Mouse (Mus musculus) hindbrain, postnatal 0 days (tissue): ENCODE data around the gene Nemp1. TPM values are rescaled to one million over a fixed set of nuclear protein-coding genes. Genes with fewer than 3 reads are reported as not detected.
A peak's percentile ranks its signal among the peaks of the same experiment; 100 is the strongest.

Experiments
- ATAC-seq: fragments of 200-750 bp; cut with Nextera tagmentation; 2 replicates; pipeline ENCODE4 v1.8.0; 2017; ENCODE audit warnings: mild to moderate bottlenecking, moderate TSS enrichment, moderate library complexity
- DNase-seq: peaks from one replicate; pipeline ENCODE4 v3.0.0-alpha.2; 2015; ENCODE audit warnings: low spot score
- H3K27ac ChIP-seq: fragments of 300-500 bp; sonication (generic); 2 replicates; pipeline ENCODE4 v1.5.1; 2014; ENCODE audit warnings: mild to moderate bottlenecking
- H3K27me3 ChIP-seq: fragments of 300-500 bp; sonication (generic); 2 replicates; pipeline ENCODE4 v1.6.1; 2014; ENCODE audit warnings: low read length, mixed read lengths; ENCODE audit not compliant: insufficient read depth
- H3K36me3 ChIP-seq: fragments of 300-500 bp; sonication (generic); 2 replicates; pipeline ENCODE4 v1.6.1; 2014; ENCODE audit warnings: low read length, mixed read lengths; ENCODE audit not compliant: insufficient read depth
- H3K4me1 ChIP-seq: fragments of 300-500 bp; sonication (generic); 2 replicates; pipeline ENCODE4 v1.6.1; 2014; ENCODE audit warnings: antibody characterized with exemption, low read length, mixed read lengths; ENCODE audit not compliant: insufficient read depth
- H3K4me2 ChIP-seq: fragments of 300-500 bp; sonication (generic); 2 replicates; pipeline ENCODE4 v1.6.1; 2014; ENCODE audit warnings: low read depth, mild to moderate bottlenecking, low read length, moderate library complexity, mixed read lengths
- H3K4me3 ChIP-seq: fragments of 300-500 bp; sonication (generic); 2 replicates; pipeline ENCODE4 v1.5.1; 2014; ENCODE audit warnings: low read length
- H3K9ac ChIP-seq: fragments of 300-500 bp; sonication (generic); replicated peaks from 2 replicates; pipeline ENCODE4 v1.6.1; 2014; ENCODE audit warnings: mild to moderate bottlenecking, low read length, moderate library complexity, mixed read lengths
- H3K9me3 ChIP-seq: fragments of 300-500 bp; sonication (generic); 2 replicates; pipeline ENCODE4 v1.6.1; 2016; ENCODE audit warnings: low read length, mixed read lengths
- CTCF ChIP-seq: IDR thresholded peaks from 2 replicates; pipeline ENCODE4 v1.5.1; 2016; ENCODE audit warnings: antibody characterized with exemption, control low read depth, low read depth
- WGBS: fragments of 180-500 bp; shearing (Covaris S2); extraction: QIAGEN DNeasy Blood & Tissue Kit; methylation state at CpG from one replicate; pipeline ENCODE4 v1.1.7; 2014; 5-methylcytosine and 5-hydroxymethylcytosine counted together
- polyA plus RNA-seq: library from polyadenylated mRNA; unstranded; fragments of >200 nt; fragmentation: Nextera tagmentation; extraction: Ambion mirVana; gene quantifications from 2 replicates; pipeline ENCODE4 v1.2.1, GENCODE M21; 2015
- total RNA-seq: library from RNA; depleted of rRNA; stranded (reverse); fragments of >200 nt; gene quantifications from 2 replicates; pipeline ENCODE4 v1.2.3, GENCODE M21; 2014

Nemp1 gene
- total and polyA plus RNA-seq, 2 experiments from 2014 or later: 2.2 to 4.1 TPM

GRCm38 (mm10) chr10:127632668-127633271 lies 33.9 kb upstream of the Nemp1 start:
- ATAC-seq (no peak), DNase-seq (no peak)
- Histone ChIP-seq H3K27ac (no peak overlapping the region), H3K36me3 (no peaks in the 10 kb centered on the region), H3K4me3 (no peak overlapping the region), H3K9me3 (no peaks in the 10 kb centered on the region), H3K4me2 (no peak overlapping the region), H3K4me1 (no peaks in the 10 kb centered on the region), H3K9ac (no peak overlapping the region), H3K27me3 (no peaks in the 10 kb centered on the region)
- TF ChIP-seq CTCF: no peak
- WGBS: 79% methylated on average over 7 of the region's 7 CpGs

GRCm38 (mm10) chr10:127640421-127640820 lies 26.3 kb upstream of the Nemp1 start:
- Histone ChIP-seq H3K27me3 (peaks cover 25% of the 10 kb centered on the region; the same call in 1 of the 2 replicates), H3K27ac (no peak overlapping the region), H3K4me3 (no peak overlapping the region), H3K9me3 (no peaks in the 10 kb centered on the region), H3K9ac (no peak overlapping the region), H3K4me2 (no peak overlapping the region), H3K4me1 (peaks cover 6% of the 10 kb centered on the region; the same call in 1 of the 2 replicates), H3K36me3 (no peaks in the 10 kb centered on the region)
- WGBS: 77% methylated on average over 5 of the region's 5 CpGs
- no peak for ATAC-seq
- TF ChIP-seq CTCF: no peak
- DNase-seq: no peak

DNA sequence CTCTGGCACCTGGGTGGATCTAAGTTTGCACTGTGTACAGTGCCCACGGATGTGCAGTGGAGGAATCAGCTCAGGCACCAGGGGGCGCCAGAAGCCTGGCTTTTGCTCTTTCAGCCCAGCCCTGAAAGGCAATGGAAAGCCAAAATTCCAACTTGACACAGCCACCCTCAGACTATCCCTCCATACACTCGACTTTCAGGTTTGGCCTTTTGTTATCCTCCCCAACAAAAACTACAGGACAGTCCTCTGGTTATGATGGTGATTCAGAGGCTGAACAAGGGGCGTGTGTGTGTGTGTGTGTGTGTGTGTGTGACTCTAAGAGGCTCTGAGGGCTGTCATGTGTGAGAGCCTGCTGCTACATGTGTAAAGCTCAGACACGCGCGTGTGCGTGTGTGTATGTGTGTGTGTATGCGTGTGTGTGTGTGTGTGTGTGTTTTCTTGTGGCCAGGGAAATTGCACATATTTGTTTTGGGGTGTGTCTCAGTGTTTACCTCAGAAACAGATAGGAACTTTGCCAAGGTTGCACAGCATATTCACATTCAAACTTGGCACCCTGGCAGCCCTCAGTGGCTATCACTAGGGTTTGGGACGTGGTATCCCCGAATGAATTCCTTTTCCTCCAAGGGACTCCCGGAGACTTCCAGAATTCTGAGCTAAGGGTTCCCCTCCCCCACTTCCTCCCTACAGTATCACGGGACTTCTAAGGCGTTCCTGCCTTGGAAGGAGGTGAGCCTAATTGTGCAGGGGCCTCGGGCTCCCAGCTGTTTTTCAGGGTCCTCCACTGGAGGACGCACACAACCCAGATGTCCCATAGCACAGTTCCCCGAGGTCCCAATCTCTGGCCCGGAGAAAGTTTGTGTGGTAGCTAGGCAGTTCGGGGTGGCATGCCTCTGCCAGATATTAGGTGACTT lies 24.6 kb upstream of the Nemp1 start:
- peak; percentile 74 for ATAC-seq

GRCm38 (mm10) chr10:127642772-127643552 lies 23.7 kb upstream of the Nemp1 start, which contains the start of gene Stat6:
Gene Stat6, plus strand, starts transcription at chr10:127642986.
- H3K9me3 ChIP-seq: no peaks in the 10 kb centered on the region
- peak within 1 kb of the TSS; percentile 59 for H3K4me2 ChIP-seq
- peak within 1 kb of the TSS; percentile 37 for H3K4me3 ChIP-seq
- H3K9ac ChIP-seq: peak within 1 kb of the TSS; percentile 41
- H3K27me3 ChIP-seq: peaks cover 25% of the 10 kb centered on the region; the same call in 1 of the 2 replicates
- no peak for DNase-seq
- 8% methylated on average over 37 of the region's 37 CpGs for WGBS
- TF ChIP-seq CTCF: no peak
- peak; percentile 63 for ATAC-seq
- peaks cover 6% of the 10 kb centered on the region; the same call in 1 of the 2 replicates for H3K4me1 ChIP-seq
- no peaks in the 10 kb centered on the region for H3K36me3 ChIP-seq
- peak within 1 kb of the TSS; percentile 68 for H3K27ac ChIP-seq

More for the DNA sequence above, 24.6 kb upstream of the Nemp1 start:
- Histone ChIP-seq H3K27ac (peak overlapping the region; percentile 68), H3K9me3 (no peaks in the 10 kb centered on the region), H3K27me3 (peaks cover 25% of the 10 kb centered on the region; the same call in 1 of the 2 replicates), H3K36me3 (no peaks in the 10 kb centered on the region), H3K4me3 (peak overlapping the region; percentile 37), H3K9ac (peak overlapping the region; percentile 41; the same call in 1 of the 2 replicates), H3K4me2 (peak overlapping the region; percentile 59), H3K4me1 (peaks cover 6% of the 10 kb centered on the region; the same call in 1 of the 2 replicates)
- 8% methylated on average over 19 of the region's 19 CpGs for WGBS
- peak; percentile 87 for TF ChIP-seq CTCF
- peak; percentile 83 for DNase-seq

GRCm38 (mm10) chr10:127643553-127644238 lies 23.0 kb upstream of the Nemp1 start:
- 0 out of 2 replicates have a peak, but pooled peaks have one; percentile 8 for ATAC-seq
- Histone ChIP-seq H3K4me2 (peak overlapping the region; percentile 59), H3K27ac (peak overlapping the region; percentile 68; the same call in 1 of the 2 replicates), H3K4me1 (peaks cover 6% of the 10 kb centered on the region; the same call in 1 of the 2 replicates), H3K4me3 (peak overlapping the region; percentile 37), H3K9ac (peak overlapping the region; percentile 41), H3K9me3 (no peaks in the 10 kb centered on the region), H3K36me3 (no peaks in the 10 kb centered on the region), H3K27me3 (peaks cover 25% of the 10 kb centered on the region; the same call in 1 of the 2 replicates)
- DNase-seq: peak; percentile 54
- 4% methylated on average over 25 of the region's 25 CpGs for WGBS
- no peak for TF ChIP-seq CTCF
